Comparison of ENCODE assay signal across 18 mouse cellular contexts in genomic region chr5:72563183-72563582, GRCm38 (mm10). TPM values are rescaled to one million over a fixed set of nuclear protein-coding genes. Genes with fewer than 3 reads are reported as not detected.
"Had no signal": no experiment of that assay in that cellular context is flagged by ENCODE, and none has a peak within 500 bp of the region (broad histone marks: within the 10 kb centered on the region; RNA-seq: fewer than 3 reads in every experiment).

No protein-coding gene starts in this region.

RNA-seq across cellular contexts. Expression of gene Zar1, which starts 17.9 kb away (rescaled TPM):
- total RNA-seq: liver, adult 2 months; megakaryocyte progenitor cell, adult 5-6 weeks; megakaryocyte, adult 5-6 weeks; megakaryocyte-erythroid progenitor cell, adult 5-6 weeks; monocyte, adult 5-6 weeks had no signal
- polyA plus RNA-seq: liver, adult 2 months; liver, embryonic 12.5 days; liver, embryonic 14.5 days; liver, embryonic 15.5 days; liver, embryonic 16.5 days; liver, postnatal 0 days; lung, adult 2 months; lung, embryonic 14.5 days; lung, embryonic 15.5 days; lung, embryonic 16.5 days; lung, postnatal 0 days; macrophage; myocyte had no signal

RNA-seq across cellular contexts. Expression of gene Gm5868, which starts 24.2 kb away (rescaled TPM):
- total RNA-seq: liver, adult 2 months; megakaryocyte progenitor cell, adult 5-6 weeks; megakaryocyte, adult 5-6 weeks; megakaryocyte-erythroid progenitor cell, adult 5-6 weeks; monocyte, adult 5-6 weeks had no signal
- polyA plus RNA-seq: liver, adult 2 months; liver, embryonic 12.5 days; liver, embryonic 13.5 days; liver, embryonic 14.5 days; liver, embryonic 15.5 days; liver, embryonic 16.5 days; liver, postnatal 0 days; lung, adult 2 months; lung, embryonic 16.5 days; lung, postnatal 0 days; macrophage; myocyte had no signal

RNA-seq across cellular contexts. Expression of gene Corin, which starts 58.9 kb away (rescaled TPM):
- total RNA-seq: megakaryocyte progenitor cell, adult 5-6 weeks; megakaryocyte, adult 5-6 weeks; megakaryocyte-erythroid progenitor cell, adult 5-6 weeks; monocyte, adult 5-6 weeks had no signal
- polyA plus RNA-seq: liver, adult 2 months; macrophage; myocyte had no signal
